Mouse (Mus musculus): ENCODE data around the gene Cd209c. TPM values are rescaled to one million over a fixed set of nuclear protein-coding genes. Genes with fewer than 3 reads are reported as not detected.
A peak's percentile ranks its signal among the peaks of the same experiment; 100 is the strongest.

Gene Cd209c
- 1 to 10 TPM in 1 of 2 experiments, under 1 TPM in 1; 0.70 to 1.0 TPM for total RNA-seq (2021)
- long read RNA-seq, experiment 1: 0 reads
- long read RNA-seq, experiment 2: 0 reads

DNA sequence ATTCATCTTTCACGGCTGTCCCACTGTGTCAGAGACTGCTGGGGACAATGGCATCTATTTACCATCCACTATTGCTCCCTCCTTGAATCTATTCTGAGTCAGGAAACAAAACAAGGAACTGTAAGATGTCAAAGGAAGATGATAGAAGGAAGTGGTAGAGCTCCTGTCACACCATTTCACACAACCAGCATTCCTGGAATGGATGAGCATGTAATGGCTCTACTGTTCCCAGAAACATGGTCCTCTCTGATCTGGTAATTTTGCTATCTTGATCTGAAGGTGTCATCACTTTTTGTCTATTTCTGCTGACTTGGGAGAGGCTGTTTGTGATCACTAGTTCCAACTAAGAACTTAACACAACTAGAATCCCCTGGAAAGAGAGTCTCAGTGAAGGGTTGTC, at the start of gene Cd209c:
Gene Cd209c (minus strand): TSS at position 101 of the 400 bp plus-strand sequence.
- DNase-seq (ENCODE audit: low spot score in 2 of 2): no peak

- DNase-seq (ENCODE audit: low spot score in 2 of 2): peak in 1 of 2 experiments; percentile 2
These were observed 39.7 kb upstream of the Cd209c start for GRCm38 (mm10) chr8:3994219-3994618.

- peak in 1 of 2 experiments; percentile 4 for DNase-seq (ENCODE audit: low spot score in 2 of 2)
These were observed 1.5 kb upstream of the Cd209c start for GRCm38 (mm10) chr8:3956037-3956436.

DNA sequence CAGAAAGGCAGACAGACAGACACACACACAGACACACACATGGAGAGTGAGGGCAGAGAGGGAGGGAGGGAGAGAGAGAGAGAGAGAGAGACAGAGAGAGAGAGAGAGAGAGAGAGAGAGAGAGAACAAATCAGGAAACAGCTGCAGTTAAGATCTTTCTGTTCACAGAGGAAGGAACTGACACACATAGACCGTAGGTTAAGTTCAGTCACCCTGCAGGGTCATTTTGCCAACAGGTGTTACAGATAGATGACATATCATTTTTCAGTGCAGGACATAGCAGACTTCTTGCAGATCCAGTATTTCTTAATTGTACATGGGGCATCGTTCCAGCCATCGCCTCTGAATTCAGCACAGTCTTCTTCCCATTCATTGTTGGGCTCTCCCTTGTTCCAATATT, 14.5 kb downstream of the Cd209c start:
- DNase-seq (ENCODE audit: low spot score in 2 of 2): no peak

- no peak for DNase-seq (ENCODE audit: low spot score in 2 of 2)
These were observed 27.8 kb downstream of the Cd209c start, which contains the start of gene Cd209b for GRCm38 (mm10) chr8:3926744-3927143. Gene Cd209b (minus strand): TSS chr8:3926844.

Other genes starting within 250 kb of the Cd209c start
- gene Clec4g, start 234.1 kb downstream of the Cd209c start, total RNA-seq (2021): not detected
- gene Cd209a, start 205.8 kb downstream of the Cd209c start, total RNA-seq (2021): 1 to 10 TPM; 1.7 to 2.2 TPM
- not detected for gene Cd209e, start 100.4 kb downstream of the Cd209c start, total RNA-seq (2021)
- gene Cd209d, start 76.2 kb downstream of the Cd209c start, total RNA-seq (2021): under 1 TPM in 1 of 2 experiments, not detected in 1; 0.56 TPM
- gene Cd209b, start 27.9 kb downstream of the Cd209c start, total RNA-seq (2021): 1 to 10 TPM; 1.1 to 1.3 TPM
- gene Cd209f, start 151.1 kb upstream of the Cd209c start, total RNA-seq (2021): 1 to 10 TPM in 1 of 2 experiments, under 1 TPM in 1; 0.94 to 1.4 TPM
- gene Cd209g, start 179.4 kb upstream of the Cd209c start, total RNA-seq (2021): 1 to 10 TPM in 1 of 2 experiments, under 1 TPM in 1; 0.37 to 1.4 TPM
- gene Evi5l, start 211.8 kb upstream of the Cd209c start, total RNA-seq (2021): 100 to 1,000 TPM in 1 of 2 experiments, 10 to 100 TPM in 1; 98.1 to 102 TPM